24 mouse cellular contexts compared by ENCODE assay signal in the genomic region with DNA sequence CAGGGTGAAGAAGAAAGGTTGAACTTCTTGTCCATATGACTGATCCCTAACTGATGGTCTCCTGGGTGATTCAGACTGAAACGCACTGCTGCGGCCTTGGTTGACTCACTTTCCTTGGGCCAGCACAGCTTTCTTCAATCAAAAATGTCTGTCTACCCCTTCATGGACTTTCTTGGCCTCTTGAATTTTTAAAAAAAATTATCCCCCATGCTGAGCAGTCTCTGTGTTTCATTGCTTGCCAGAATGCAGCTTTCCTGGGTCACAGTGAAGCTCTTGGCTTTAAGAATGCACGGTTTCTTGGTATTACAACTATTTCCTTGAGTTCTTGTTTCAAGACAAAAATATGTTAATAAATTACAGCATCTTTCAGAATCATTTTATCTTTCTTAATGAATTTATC. TPM values are rescaled to one million over a fixed set of nuclear protein-coding genes. Genes with fewer than 3 reads are reported as not detected.
DNase-seq lines count a peak whose midpoint lies in the region; ATAC-seq and TF ChIP-seq lines count a peak whose summit lies in the region.
"Had no signal": no experiment of that assay in that cellular context is flagged by ENCODE, and none has a peak within 500 bp of the region (broad histone marks: within the 10 kb centered on the region; RNA-seq: fewer than 3 reads in every experiment).

No protein-coding gene starts in this region.

- no peaks in the 10 kb centered on the region for H3K36me3 ChIP-seq in kidney, embryonic 14.5 days (ENCODE audit: control insufficient read depth, insufficient read depth, low read length)
- H3K36me3 ChIP-seq in embryonic facial prominence, embryonic 14.5 days (ENCODE audit: control insufficient read depth, insufficient read depth, low read length), result no peaks in the 10 kb centered on the region
- H3K36me3 ChIP-seq: forebrain, embryonic 10.5 days; forebrain, embryonic 15.5 days; G1E; heart, embryonic 15.5 days; hindbrain, embryonic 10.5 days; intestine, embryonic 15.5 days had no signal

- intact Hi-C loops in gastrocnemius, adult 2 months (cut with DNase I), result no loop called here

- TF ChIP-seq CTCF in gastrocnemius, adult 2 months (IDR thresholded peaks at IDR 0.05), result no peak

- no peaks in the 10 kb centered on the region for H3K27me3 ChIP-seq in kidney, embryonic 14.5 days (ENCODE audit: control insufficient read depth, insufficient read depth, low read length)
- no peaks in the 10 kb centered on the region for H3K27me3 ChIP-seq in embryonic facial prominence, embryonic 14.5 days (replicated peaks; ENCODE audit: control insufficient read depth, insufficient read depth, low read length)
- H3K27me3 ChIP-seq: forebrain, embryonic 15.5 days; heart, embryonic 15.5 days; intestine, embryonic 15.5 days had no signal

- no peak overlapping the region for H3K27ac ChIP-seq in kidney, embryonic 14.5 days (ENCODE audit: low read depth, low read length)
- no peak overlapping the region for H3K27ac ChIP-seq in embryonic facial prominence, embryonic 14.5 days (replicated peaks; ENCODE audit: low read depth, low read length)
- H3K27ac ChIP-seq in gastrocnemius, adult 2 months, result no peak overlapping the region
- H3K27ac ChIP-seq: forebrain, embryonic 10.5 days; forebrain, embryonic 15.5 days; heart, adult 2 months; heart, embryonic 15.5 days; hindbrain, embryonic 10.5 days; hindbrain, embryonic 14.5 days; intestine, embryonic 15.5 days had no signal

- no peak overlapping the region for H3K9ac ChIP-seq in kidney, embryonic 14.5 days (ENCODE audit: low read depth, low read length)
- no peak overlapping the region for H3K9ac ChIP-seq in embryonic facial prominence, embryonic 14.5 days (ENCODE audit: low read depth, low read length)
- H3K9ac ChIP-seq: forebrain, embryonic 15.5 days; heart, embryonic 15.5 days; hindbrain, embryonic 14.5 days; intestine, embryonic 15.5 days had no signal

- H3K9me3 ChIP-seq in kidney, embryonic 14.5 days (ENCODE audit: control insufficient read depth, low read length), result no peaks in the 10 kb centered on the region
- no peaks in the 10 kb centered on the region for H3K9me3 ChIP-seq in embryonic facial prominence, embryonic 14.5 days (ENCODE audit: control insufficient read depth, low read length)
- H3K9me3 ChIP-seq: forebrain, embryonic 10.5 days; forebrain, embryonic 15.5 days; G1E; heart, embryonic 15.5 days; hindbrain, embryonic 10.5 days; intestine, embryonic 15.5 days had no signal

- no peak overlapping the region for H3K4me3 ChIP-seq in kidney, embryonic 14.5 days (ENCODE audit: low read length)
- H3K4me3 ChIP-seq in embryonic facial prominence, embryonic 14.5 days (ENCODE audit: low read depth, low read length), result no peak overlapping the region
- no peak overlapping the region for H3K4me3 ChIP-seq in gastrocnemius, adult 2 months
- H3K4me3 ChIP-seq: forebrain, embryonic 10.5 days; forebrain, embryonic 15.5 days; heart, adult 2 months; heart, embryonic 15.5 days; hindbrain, embryonic 10.5 days; intestine, embryonic 15.5 days had no signal

- no peak for ATAC-seq in kidney, embryonic 14.5 days (ENCODE audit: low FRiP score, low TSS enrichment)
- no peak for ATAC-seq in embryonic facial prominence, embryonic 14.5 days (ENCODE audit: low read depth)
- ATAC-seq: CD4-positive, CD25-positive, alpha-beta regulatory T cell, adult 4 months; forebrain, embryonic 15.5 days; intestine, embryonic 15.5 days had no signal

- DNase-seq in kidney, adult 9 months, result peak; percentile 12
- peak; percentile 14 for DNase-seq in embryonic facial prominence, embryonic 14.5 days (ENCODE audit: low spot score)
- peak; percentile 40 for DNase-seq in kidney, postnatal 10 days
- DNase-seq in heart, postnatal 4 days, result no peak
- DNase-seq in gastrocnemius, postnatal 25 days, result no peak
- DNase-seq in gastrocnemius, adult 2 months, result no peak
- DNase-seq: adrenal gland, postnatal 14 days; B cell, adult 2 months; cerebellum, adult 11-12 months; cerebellum, adult 9-10 months; cerebellum, postnatal 36 days; gastrocnemius, postnatal 10 days; heart, adult 2 months; heart, postnatal 14 days had no signal

- H3K4me2 ChIP-seq in kidney, embryonic 14.5 days (replicated peaks; ENCODE audit: low read depth, low read length), result no peak overlapping the region
- H3K4me2 ChIP-seq in embryonic facial prominence, embryonic 14.5 days (ENCODE audit: low read depth, low read length), result no peak overlapping the region
- H3K4me2 ChIP-seq: forebrain, embryonic 15.5 days; heart, embryonic 11.5 days; heart, embryonic 15.5 days; hindbrain, embryonic 14.5 days; intestine, embryonic 15.5 days had no signal

- H3K4me1 ChIP-seq in kidney, embryonic 14.5 days (ENCODE audit: control insufficient read depth, insufficient read depth, low read length), result no peaks in the 10 kb centered on the region
- no peaks in the 10 kb centered on the region for H3K4me1 ChIP-seq in embryonic facial prominence, embryonic 14.5 days (ENCODE audit: control insufficient read depth, insufficient read depth, low read length)
- H3K4me1 ChIP-seq: forebrain, embryonic 10.5 days; forebrain, embryonic 15.5 days; heart, embryonic 15.5 days; hindbrain, embryonic 10.5 days; intestine, embryonic 15.5 days had no signal

- 89% methylated on average over 3 of the region's 3 CpGs for WGBS in kidney, embryonic 14.5 days
- 70% methylated on average over 3 of the region's 3 CpGs for WGBS in embryonic facial prominence, embryonic 14.5 days

RNA-seq across cellular contexts. Expression of a gene that starts 41.9 kb away (rescaled TPM):
- 0.20 and 0.28 TPM in 2 replicates for polyA plus RNA-seq in kidney, embryonic 14.5 days (2014; fragmentation: Nextera tagmentation; extraction: Ambion mirVana)
- 0.28 and 0.70 TPM in 2 replicates for polyA plus RNA-seq in embryonic facial prominence, embryonic 14.5 days (2014; fragmentation: Nextera tagmentation; extraction: Ambion mirVana)
- total RNA-seq in heart, postnatal 4 days (2021), result under 1 TPM; 0.11 to 0.17 TPM
- under 1 TPM; 0.10 to 0.13 TPM for total RNA-seq in gastrocnemius, postnatal 25 days (2021)
- total RNA-seq in gastrocnemius, adult 2 months (2021), result under 1 TPM; 0.05 to 0.17 TPM
- polyA plus RNA-seq: G1E; heart, adult 2 months had no signal

Comparison
In these comparisons a context has a peak if more than half of its experiments do, and no peak if none do; other contexts are left out.
1. DNase-seq: peak in kidney, adult 9 months (single experiment), embryonic facial prominence, embryonic 14.5 days (single experiment) and kidney, postnatal 10 days (single experiment); none in heart, postnatal 4 days (single experiment), gastrocnemius, postnatal 25 days (single experiment) and gastrocnemius, adult 2 months (single experiment).